Mouse (Mus musculus) thymus, postnatal 14 days (tissue): ENCODE measurements around the gene Mvb12b.
A peak's percentile ranks its signal among the peaks of the same experiment; 100 is the strongest.

Experiments used
- DNase-seq: peaks from one replicate; pipeline ENCODE4 v3.0.0; 2021

Gene Mvb12b

GRCm38 (mm10) chr2:33887328-33888099 is at the start of gene Mvb12b:
Gene Mvb12b (minus strand): TSS chr2:33887946.
- DNase-seq, result peak; percentile 77

- no peak for DNase-seq
These were observed 48.0 kb upstream of the Mvb12b start for GRCm38 (mm10) chr2:33935756-33936155.

- DNase-seq, result no peak
These were observed 46.1 kb upstream of the Mvb12b start for GRCm38 (mm10) chr2:33933606-33934510.

GRCm38 (mm10) chr2:33931161-33931560 is 43.4 kb upstream of the Mvb12b start:
- DNase-seq, result no peak

DNA sequence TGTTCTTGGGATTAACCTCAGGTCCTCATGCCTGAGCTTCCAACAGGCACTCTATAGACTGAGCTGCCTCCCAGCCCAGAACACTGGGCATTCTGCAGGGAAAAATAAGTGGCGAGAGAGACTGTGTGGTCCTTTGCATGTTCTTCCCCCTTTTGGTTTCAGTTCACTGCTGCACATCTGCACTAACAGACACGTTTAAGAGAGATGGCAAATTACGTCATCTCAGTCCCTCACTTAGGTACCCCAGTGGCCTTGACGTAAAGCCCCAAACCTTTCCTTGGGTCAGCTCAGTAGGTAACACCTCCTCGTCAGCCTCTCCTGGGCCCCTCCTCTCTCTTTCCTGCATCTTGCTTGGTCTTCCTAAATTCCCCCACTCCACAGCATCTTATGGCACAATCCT is 37.5 kb upstream of the Mvb12b start:
- no peak for DNase-seq

GRCm38 (mm10) chr2:33923482-33923881 is 35.7 kb upstream of the Mvb12b start:
- no peak for DNase-seq

DNA sequence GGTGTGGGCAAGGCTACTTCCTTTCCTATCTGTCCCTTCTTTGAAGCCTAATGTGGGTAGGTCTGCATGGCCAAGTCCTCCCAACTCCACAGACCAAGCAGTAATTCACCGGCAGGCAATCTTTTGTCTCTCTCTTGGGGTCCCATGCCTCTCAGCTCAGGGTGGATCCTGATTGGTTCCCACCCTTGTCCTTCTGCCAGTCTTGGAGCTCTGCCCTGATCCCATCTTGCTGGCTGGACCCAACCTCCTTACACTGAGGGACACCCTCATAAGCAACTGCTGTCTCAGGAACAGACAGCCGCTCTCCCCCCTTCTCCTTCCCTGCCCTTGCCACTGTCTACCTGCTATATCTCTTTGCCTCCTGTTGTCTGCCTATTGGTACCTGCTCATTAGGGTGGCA is 34.7 kb upstream of the Mvb12b start:
- no peak for DNase-seq

DNA sequence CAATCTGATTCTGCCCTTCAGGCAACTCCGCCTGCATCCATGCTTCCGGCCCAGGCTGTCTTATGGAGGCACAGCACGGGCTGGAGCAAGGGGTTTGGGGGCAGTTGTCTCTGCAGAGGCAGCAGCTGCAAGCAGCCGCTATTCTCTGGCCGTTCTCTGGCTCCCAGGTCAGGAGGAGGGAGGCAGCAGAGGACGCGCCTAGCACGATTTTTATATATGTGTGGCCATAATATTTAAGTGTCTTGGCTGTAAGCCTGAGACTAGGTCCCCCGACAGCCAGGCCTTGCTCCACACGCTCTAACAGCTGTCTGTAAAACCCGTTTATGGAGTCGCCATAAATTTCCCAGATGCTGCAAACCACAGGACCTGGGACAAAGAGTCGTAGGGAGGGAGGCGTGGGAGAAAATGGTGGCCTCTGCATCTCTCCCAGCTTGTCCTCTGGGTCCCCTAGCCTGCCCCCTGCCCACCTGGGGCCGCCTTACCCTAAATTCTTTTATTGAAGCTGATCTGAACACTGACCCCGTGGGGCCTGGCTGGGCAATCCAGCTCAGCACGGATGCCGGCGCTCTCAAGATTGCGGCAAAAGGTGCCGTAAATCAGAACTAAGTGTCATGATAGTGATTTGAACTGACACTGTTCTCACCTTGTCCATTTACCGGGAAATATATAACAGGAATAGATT is 32.3 kb upstream of the Mvb12b start:
- no peak for DNase-seq

- no peak for DNase-seq
These were observed 31.1 kb upstream of the Mvb12b start for GRCm38 (mm10) chr2:33918824-33919223.

DNA sequence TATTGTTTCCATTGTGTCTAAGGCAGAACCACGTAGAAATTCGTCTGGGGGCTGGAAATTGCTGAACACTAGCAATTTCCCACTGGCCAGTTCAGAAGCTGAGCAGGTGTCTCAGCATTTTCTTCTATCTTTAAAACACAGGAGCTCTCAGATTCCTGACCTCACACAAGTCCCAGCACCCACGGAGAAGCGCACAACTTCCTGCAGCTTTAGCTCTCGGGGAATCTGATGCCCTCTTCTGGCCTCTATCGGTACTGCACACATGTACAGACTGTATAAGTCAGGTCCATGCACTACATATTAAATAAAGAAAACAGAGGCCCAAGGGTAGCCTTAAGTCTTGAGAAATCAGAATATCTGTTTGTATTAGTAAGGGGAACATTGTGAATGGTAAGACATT is 30.6 kb upstream of the Mvb12b start:
- peak; percentile 82 for DNase-seq

DNA sequence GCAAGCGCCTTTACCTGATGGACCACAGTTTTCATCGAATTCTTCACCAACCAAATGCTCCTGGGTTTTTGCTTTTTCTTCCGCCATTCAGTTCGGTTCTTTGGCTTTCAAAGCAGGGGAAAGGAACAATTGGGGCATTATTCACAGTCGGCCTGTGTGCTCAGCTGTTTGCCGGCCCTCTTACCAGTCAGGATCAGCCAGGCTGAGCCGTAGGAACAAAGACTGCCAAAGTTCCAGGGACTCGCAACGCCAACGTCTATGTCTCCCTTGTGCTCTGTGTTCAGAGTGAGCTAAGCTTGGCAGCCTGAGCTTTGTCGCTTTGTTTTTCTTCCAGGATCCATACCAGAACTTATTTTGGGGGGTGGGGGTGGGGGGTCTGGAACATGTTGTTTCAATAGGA is 28.9 kb upstream of the Mvb12b start:
- DNase-seq, result no peak

- peak; percentile 51 for DNase-seq
These were observed 27.3 kb upstream of the Mvb12b start for GRCm38 (mm10) chr2:33914998-33915397.

GRCm38 (mm10) chr2:33914334-33914733 is 26.6 kb upstream of the Mvb12b start:
- DNase-seq, result no peak

DNA sequence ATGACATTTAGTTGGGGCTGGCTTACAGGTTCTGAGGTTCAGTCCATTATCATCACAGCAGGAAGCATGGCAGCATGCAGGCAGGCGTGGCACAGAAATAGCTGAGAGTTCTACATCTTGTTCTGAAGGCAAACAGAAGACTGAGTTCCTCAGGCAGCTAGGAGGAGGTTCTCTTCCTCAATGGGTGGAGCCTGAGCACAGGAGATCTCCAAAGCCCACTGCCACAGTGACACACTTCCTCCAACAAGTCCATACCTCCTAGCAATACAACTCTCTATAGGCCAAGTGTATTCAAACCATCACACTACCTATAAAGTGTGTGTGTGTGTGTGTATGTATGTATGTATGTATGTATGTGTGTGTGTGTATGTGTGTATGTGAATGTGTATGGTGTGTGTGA is 25.9 kb upstream of the Mvb12b start:
- DNase-seq, result peak; percentile 43

GRCm38 (mm10) chr2:33912741-33913140 is 25.0 kb upstream of the Mvb12b start:
- DNase-seq, result no peak

- peak; percentile 84 for DNase-seq
These were observed 20.6 kb upstream of the Mvb12b start for GRCm38 (mm10) chr2:33908374-33908773.

DNA sequence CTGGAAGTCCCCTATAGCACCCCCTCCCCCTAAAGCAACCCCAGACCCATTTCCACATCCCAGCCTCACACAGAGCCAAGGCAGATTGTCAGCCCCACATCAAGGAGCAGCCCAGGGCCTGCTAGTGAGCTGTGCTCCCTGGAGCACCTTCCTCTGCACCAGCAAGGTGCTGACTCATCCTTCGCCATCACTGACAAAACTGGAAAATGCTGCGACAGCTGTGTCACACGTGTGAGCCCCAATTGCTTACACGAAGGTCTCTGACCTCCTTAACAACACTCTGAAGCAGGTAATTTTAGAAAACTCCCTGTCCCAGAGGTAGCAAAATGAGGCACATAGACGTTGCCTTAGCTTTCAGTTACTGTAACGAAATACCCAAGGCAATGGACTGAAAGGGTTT is 19.4 kb upstream of the Mvb12b start:
- DNase-seq, result peak; percentile 58

- no peak for DNase-seq
These were observed 8.1 kb upstream of the Mvb12b start for GRCm38 (mm10) chr2:33895829-33896228.

- DNase-seq, result no peak
These were observed 5.4 kb upstream of the Mvb12b start for GRCm38 (mm10) chr2:33893151-33893550.

- no peak for DNase-seq
These were observed 4.6 kb upstream of the Mvb12b start for GRCm38 (mm10) chr2:33892354-33892753.

GRCm38 (mm10) chr2:33888100-33888385 is 297 bp upstream of the Mvb12b start:
- DNase-seq, result no peak

DNA sequence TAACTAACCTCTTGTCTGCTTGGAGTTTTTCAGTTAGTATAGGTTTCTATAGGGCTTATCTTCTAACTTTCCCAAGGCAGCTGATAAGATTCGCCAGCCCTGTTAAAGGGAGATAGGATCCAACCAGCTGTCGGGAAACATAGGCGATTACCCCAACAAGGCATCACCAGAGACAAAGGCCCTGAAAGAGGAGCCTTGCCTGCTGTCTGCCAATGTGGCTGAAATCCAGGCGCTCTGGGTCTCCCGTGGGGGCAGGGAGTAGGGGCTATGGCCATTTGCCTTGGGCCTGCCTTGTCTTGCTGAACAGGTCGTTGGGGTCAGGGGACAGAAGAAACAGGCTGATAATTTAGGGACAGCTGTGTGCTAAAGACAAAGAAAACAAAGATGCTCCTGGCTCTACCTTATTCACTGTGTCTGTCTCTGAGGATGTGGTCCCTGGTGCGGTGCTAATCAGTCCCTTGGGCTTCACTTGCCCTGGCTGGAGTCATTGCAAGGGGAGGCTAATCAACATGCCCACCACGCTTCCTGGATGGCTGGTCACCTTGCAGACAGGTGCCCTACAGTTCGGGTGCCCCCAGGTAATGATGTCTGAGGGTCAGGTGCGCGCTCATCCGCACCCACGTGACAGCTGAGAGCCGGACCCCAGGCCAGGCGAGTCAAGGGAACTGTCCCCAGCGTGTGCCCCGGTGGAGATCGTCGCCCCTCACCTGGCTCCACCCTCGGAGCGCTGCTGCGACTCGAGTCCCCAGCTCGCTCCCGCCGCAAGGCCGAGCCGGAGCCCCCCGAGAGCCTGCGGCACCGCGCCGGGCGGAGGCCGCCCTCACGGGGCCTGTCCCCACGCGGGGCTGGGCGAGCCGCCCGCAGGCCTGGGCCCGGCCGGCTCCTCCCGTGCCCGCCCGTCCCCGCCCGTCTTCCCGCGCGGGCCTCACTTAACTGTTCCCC is 1.1 kb downstream of the Mvb12b start:
- peak; percentile 60 for DNase-seq

DNA sequence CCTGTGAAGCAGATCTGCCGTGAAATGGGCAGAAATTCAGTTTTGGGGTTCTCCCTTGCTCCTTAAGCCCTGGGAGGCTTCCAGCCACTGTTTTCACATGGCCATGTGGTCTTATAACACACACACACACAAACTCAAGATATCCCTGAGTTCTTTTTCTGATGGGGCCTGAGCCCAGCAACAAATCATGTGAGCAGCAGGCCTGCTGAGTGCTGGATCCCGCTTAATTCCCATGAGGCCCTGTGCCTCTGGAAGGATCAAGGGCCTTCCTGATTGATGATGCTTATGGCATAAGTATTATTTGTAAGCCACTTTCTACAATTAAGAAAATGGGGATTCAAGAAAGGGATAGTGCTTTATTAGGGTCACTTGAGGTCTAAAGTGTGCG is 2.5 kb downstream of the Mvb12b start:
- no peak for DNase-seq
